Mouse (Mus musculus): ENCODE results near the gene Lrba. TPM values are rescaled to one million over a fixed set of nuclear protein-coding genes. Genes with fewer than 3 reads are reported as not detected.

Gene Lrba
- polyA plus RNA-seq, 1 experiment from 2014 or later: 9.2 TPM

DNA sequence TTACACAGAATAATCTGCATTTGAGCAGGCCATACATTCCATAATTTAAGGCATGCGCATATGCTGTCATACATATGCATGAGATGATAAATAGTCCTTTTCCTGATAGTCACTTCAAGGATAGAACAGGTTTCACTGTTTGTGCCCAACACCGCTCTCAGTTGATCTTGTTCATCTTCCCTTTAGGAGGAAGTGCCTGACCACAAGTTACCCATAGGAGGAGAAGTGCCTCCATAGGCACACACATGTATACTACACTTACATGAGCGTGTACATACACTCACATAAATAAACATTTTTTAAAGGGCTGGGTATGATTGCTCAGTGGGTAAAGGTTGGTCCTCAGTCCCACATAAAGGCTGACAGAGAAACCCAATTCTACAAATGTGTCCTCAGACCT, 22.0 kb upstream of the Lrba start:
- 88% methylated on average over 3 of the region's 3 CpGs for whole genome bisulfite sequencing
- no peak for DNase-seq (ENCODE audit: low spot score)
- no peak overlapping the region for H3K27ac ChIP-seq (replicated peaks; ENCODE audit: low read depth, low read length)
- no peaks in the 10 kb centered on the region for H3K4me1 ChIP-seq (ENCODE audit: control insufficient read depth, insufficient read depth, low read length)
- H3K4me2 ChIP-seq (ENCODE audit: low read depth, low read length): no peak overlapping the region
- no peaks in the 10 kb centered on the region for H3K27me3 ChIP-seq (replicated peaks; ENCODE audit: control insufficient read depth, insufficient read depth, low read length)
- no peaks in the 10 kb centered on the region for H3K9me3 ChIP-seq (ENCODE audit: control insufficient read depth, low read length)
- no peaks in the 10 kb centered on the region for H3K36me3 ChIP-seq (ENCODE audit: control insufficient read depth, insufficient read depth, low read length)
- ATAC-seq (ENCODE audit: low read depth): no peak
- no peak overlapping the region for H3K9ac ChIP-seq (ENCODE audit: low read depth, low read length)
- H3K4me3 ChIP-seq (ENCODE audit: low read depth, low read length): no peak overlapping the region

- Histone ChIP-seq H3K9ac (ENCODE audit: low read depth, low read length) (no peak overlapping the region), H3K36me3 (ENCODE audit: control insufficient read depth, insufficient read depth, low read length) (no peaks in the 10 kb centered on the region), H3K4me1 (ENCODE audit: control insufficient read depth, insufficient read depth, low read length) (no peaks in the 10 kb centered on the region), H3K27ac (replicated peaks; ENCODE audit: low read depth, low read length) (no peak overlapping the region), H3K4me2 (ENCODE audit: low read depth, low read length) (no peak overlapping the region), H3K9me3 (ENCODE audit: control insufficient read depth, low read length) (no peaks in the 10 kb centered on the region), H3K4me3 (ENCODE audit: low read depth, low read length) (no peak overlapping the region), H3K27me3 (replicated peaks; ENCODE audit: control insufficient read depth, insufficient read depth, low read length) (no peaks in the 10 kb centered on the region)
- ATAC-seq (ENCODE audit: low read depth) (no peak), DNase-seq (ENCODE audit: low spot score) (peak; percentile 15)
- WGBS: 72% methylated on average over 6 of the region's 6 CpGs
These were observed 19.7 kb upstream of the Lrba start for GRCm38 (mm10) chr3:86204608-86205358.

DNA sequence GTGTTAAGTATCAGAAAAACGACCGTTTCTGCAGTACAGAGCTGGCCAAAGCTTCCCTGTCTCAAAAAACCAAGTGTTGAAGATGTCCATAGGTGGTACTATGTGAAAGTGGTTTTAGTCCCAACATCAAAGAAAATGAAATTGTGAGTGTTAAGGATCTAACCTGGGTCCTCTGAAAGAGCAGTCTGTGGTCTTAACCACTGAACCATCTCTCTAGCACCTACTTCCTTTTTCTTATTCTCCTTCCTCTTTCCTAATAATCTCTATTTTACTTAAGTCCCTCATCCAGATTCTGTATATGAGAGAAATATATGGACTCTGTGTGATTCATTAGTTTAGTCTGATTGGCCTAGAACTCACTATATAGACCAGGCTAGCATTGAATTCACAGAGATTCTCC, 17.9 kb upstream of the Lrba start:
- ATAC-seq (ENCODE audit: low read depth): no peak
- 72% methylated on average over 2 of the region's 2 CpGs for WGBS
- H3K36me3 ChIP-seq (ENCODE audit: control insufficient read depth, insufficient read depth, low read length): no peaks in the 10 kb centered on the region
- no peaks in the 10 kb centered on the region for H3K4me1 ChIP-seq (ENCODE audit: control insufficient read depth, insufficient read depth, low read length)
- H3K4me3 ChIP-seq (ENCODE audit: low read depth, low read length): no peak overlapping the region
- no peak overlapping the region for H3K4me2 ChIP-seq (ENCODE audit: low read depth, low read length)
- no peak for DNase-seq (ENCODE audit: low spot score)
- H3K27me3 ChIP-seq (replicated peaks; ENCODE audit: control insufficient read depth, insufficient read depth, low read length): no peaks in the 10 kb centered on the region
- no peak overlapping the region for H3K27ac ChIP-seq (replicated peaks; ENCODE audit: low read depth, low read length)
- H3K9ac ChIP-seq (ENCODE audit: low read depth, low read length): no peak overlapping the region
- no peaks in the 10 kb centered on the region for H3K9me3 ChIP-seq (ENCODE audit: control insufficient read depth, low read length)

GRCm38 (mm10) chr3:86210267-86210939, 14.1 kb upstream of the Lrba start:
- 93% methylated on average over 10 of the region's 10 CpGs for WGBS
- Histone ChIP-seq H3K36me3 (ENCODE audit: control insufficient read depth, insufficient read depth, low read length) (no peaks in the 10 kb centered on the region), H3K4me2 (ENCODE audit: low read depth, low read length) (no peak overlapping the region), H3K4me1 (ENCODE audit: control insufficient read depth, insufficient read depth, low read length) (no peaks in the 10 kb centered on the region), H3K27me3 (replicated peaks; ENCODE audit: control insufficient read depth, insufficient read depth, low read length) (no peaks in the 10 kb centered on the region), H3K9ac (ENCODE audit: low read depth, low read length) (no peak overlapping the region), H3K9me3 (ENCODE audit: control insufficient read depth, low read length) (no peaks in the 10 kb centered on the region), H3K4me3 (ENCODE audit: low read depth, low read length) (no peak overlapping the region), H3K27ac (replicated peaks; ENCODE audit: low read depth, low read length) (no peak overlapping the region)
- ATAC-seq (ENCODE audit: low read depth): no peak
- no peak for DNase-seq (ENCODE audit: low spot score)

DNA sequence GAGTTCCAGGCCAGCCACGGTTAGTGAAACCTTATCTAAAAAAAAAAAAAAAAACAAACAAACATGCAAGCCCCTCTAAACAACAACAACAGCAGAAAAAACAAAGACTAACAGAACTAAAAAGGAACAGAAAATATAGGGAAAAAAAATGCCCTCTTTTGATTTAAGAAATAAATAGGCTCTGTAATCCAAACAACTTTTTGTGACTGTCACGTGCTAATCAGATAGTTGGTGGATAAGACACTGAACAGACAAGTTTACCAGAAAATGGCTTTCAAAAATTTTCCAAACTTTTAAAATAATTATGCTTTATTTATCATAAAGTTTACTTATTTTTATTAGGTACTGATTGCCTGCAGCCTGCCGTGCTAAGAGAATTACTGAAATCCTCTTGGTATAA, 13.5 kb upstream of the Lrba start:
- 81% methylated on average over 3 of the region's 3 CpGs for WGBS
- DNase-seq (ENCODE audit: low spot score): no peak
- Histone ChIP-seq H3K36me3 (ENCODE audit: control insufficient read depth, insufficient read depth, low read length) (no peaks in the 10 kb centered on the region), H3K27me3 (replicated peaks; ENCODE audit: control insufficient read depth, insufficient read depth, low read length) (no peaks in the 10 kb centered on the region), H3K27ac (replicated peaks; ENCODE audit: low read depth, low read length) (no peak overlapping the region), H3K9me3 (ENCODE audit: control insufficient read depth, low read length) (no peaks in the 10 kb centered on the region), H3K4me2 (ENCODE audit: low read depth, low read length) (no peak overlapping the region), H3K9ac (ENCODE audit: low read depth, low read length) (no peak overlapping the region), H3K4me1 (ENCODE audit: control insufficient read depth, insufficient read depth, low read length) (no peaks in the 10 kb centered on the region), H3K4me3 (ENCODE audit: low read depth, low read length) (no peak overlapping the region)
- ATAC-seq (ENCODE audit: low read depth): no peak

- Histone ChIP-seq H3K9ac (ENCODE audit: low read depth, low read length) (no peak overlapping the region), H3K27ac (replicated peaks; ENCODE audit: low read depth, low read length) (no peak overlapping the region), H3K4me3 (ENCODE audit: low read depth, low read length) (no peak overlapping the region), H3K4me1 (ENCODE audit: control insufficient read depth, insufficient read depth, low read length) (no peaks in the 10 kb centered on the region), H3K9me3 (ENCODE audit: control insufficient read depth, low read length) (no peaks in the 10 kb centered on the region), H3K27me3 (replicated peaks; ENCODE audit: control insufficient read depth, insufficient read depth, low read length) (no peaks in the 10 kb centered on the region), H3K4me2 (ENCODE audit: low read depth, low read length) (no peak overlapping the region), H3K36me3 (ENCODE audit: control insufficient read depth, insufficient read depth, low read length) (no peaks in the 10 kb centered on the region)
- ATAC-seq (ENCODE audit: low read depth): no peak
- DNase-seq (ENCODE audit: low spot score): no peak
- WGBS: 86% methylated on average over 4 of the region's 4 CpGs
These were observed 10.2 kb upstream of the Lrba start for GRCm38 (mm10) chr3:86214248-86214647.

DNA sequence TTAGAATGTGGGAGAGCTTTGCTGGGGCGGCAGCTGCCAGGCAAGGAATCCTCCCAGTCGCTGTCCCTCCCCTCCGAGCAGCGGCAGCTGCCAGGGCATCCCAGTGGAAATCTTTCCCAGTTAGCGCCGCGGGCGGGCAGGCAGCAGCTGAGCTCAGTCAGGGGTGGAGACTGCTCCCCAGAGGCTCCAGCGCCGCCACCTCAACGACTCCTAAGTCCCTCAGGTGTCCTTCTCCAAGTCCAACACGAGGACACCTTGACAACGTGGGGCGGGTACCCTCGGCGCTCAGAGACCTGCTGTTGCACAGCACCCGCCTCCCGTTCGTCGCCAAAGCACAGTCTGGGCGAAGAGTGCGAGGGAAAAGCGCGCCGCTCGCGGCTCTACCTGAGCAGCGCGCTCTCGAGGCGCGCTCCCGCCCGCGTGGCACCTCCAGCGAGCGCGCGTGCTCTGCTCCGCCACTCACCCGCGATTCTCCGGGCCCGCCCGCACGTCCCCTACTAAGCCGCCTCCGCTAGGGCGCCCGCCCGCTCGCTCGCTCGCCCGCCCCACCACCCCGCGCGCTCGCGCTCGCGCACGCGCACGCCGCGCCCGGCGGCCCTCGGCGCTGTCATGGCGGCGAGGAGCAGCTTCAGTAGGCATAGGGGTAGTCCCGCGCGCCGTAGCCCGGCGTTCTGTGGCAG, 706 bp upstream of the Lrba start:
- DNase-seq (ENCODE audit: low spot score) (peak; percentile 94), ATAC-seq (ENCODE audit: low read depth) (peak; percentile 95)
- peak overlapping the region; percentile 86 for H3K27ac ChIP-seq (replicated peaks; ENCODE audit: low read depth, low read length)
- H3K4me1 ChIP-seq (ENCODE audit: control insufficient read depth, insufficient read depth, low read length): peaks cover 5% of the 10 kb centered on the region
- peak overlapping the region; percentile 94 for H3K4me3 ChIP-seq (ENCODE audit: low read depth, low read length)
- no peaks in the 10 kb centered on the region for H3K9me3 ChIP-seq (ENCODE audit: control insufficient read depth, low read length)
- no peaks in the 10 kb centered on the region for H3K27me3 ChIP-seq (replicated peaks; ENCODE audit: control insufficient read depth, insufficient read depth, low read length)
- H3K9ac ChIP-seq (ENCODE audit: low read depth, low read length): peak overlapping the region; percentile 89
- WGBS: under 1% methylated on average over 48 of the region's 79 CpGs
- H3K4me2 ChIP-seq (ENCODE audit: low read depth, low read length): peak overlapping the region; percentile 81
- H3K36me3 ChIP-seq (ENCODE audit: control insufficient read depth, insufficient read depth, low read length): no peaks in the 10 kb centered on the region

DNA sequence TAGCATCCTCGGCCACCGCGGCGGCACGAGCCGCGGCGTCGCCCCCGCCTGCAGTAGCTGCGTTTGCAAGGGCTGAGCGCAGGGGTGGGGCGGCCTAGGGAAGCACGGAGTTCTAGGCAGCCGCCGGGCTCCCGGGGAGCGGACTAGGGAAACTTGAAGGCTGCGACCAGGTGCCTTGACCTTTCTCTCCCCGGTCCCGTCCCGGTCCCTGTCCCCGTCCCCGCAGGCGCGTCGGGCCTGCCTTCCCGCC, 241 bp upstream of the Lrba start:
- Histone ChIP-seq H3K27me3 (replicated peaks; ENCODE audit: control insufficient read depth, insufficient read depth, low read length) (no peaks in the 10 kb centered on the region), H3K4me3 (ENCODE audit: low read depth, low read length) (peak overlapping the region; percentile 94), H3K9me3 (ENCODE audit: control insufficient read depth, low read length) (no peaks in the 10 kb centered on the region), H3K4me1 (ENCODE audit: control insufficient read depth, insufficient read depth, low read length) (peaks cover 5% of the 10 kb centered on the region), H3K36me3 (ENCODE audit: control insufficient read depth, insufficient read depth, low read length) (no peaks in the 10 kb centered on the region), H3K4me2 (ENCODE audit: low read depth, low read length) (peak overlapping the region; percentile 81), H3K9ac (ENCODE audit: low read depth, low read length) (peak overlapping the region; percentile 89), H3K27ac (replicated peaks; ENCODE audit: low read depth, low read length) (peak overlapping the region; percentile 86)
- DNase-seq (ENCODE audit: low spot score): no peak
- no peak; the same call in 1 of the 2 replicates for ATAC-seq (ENCODE audit: low read depth)
- WGBS: 0% methylated on average over 2 of the region's 28 CpGs

Measured in embryonic facial prominence, embryonic 14.5 days (tissue).